Mouse (Mus musculus): ENCODE measurements at regions not wholly inside any gene's neighbourhood (a gene's known extent, or its start where the extent isn't known, plus 50 kb on each side); places are given as distances from the start of the nearest gene placed in this dataset.
A peak's percentile ranks its signal among the peaks of the same experiment; 100 is the strongest.

DNA sequence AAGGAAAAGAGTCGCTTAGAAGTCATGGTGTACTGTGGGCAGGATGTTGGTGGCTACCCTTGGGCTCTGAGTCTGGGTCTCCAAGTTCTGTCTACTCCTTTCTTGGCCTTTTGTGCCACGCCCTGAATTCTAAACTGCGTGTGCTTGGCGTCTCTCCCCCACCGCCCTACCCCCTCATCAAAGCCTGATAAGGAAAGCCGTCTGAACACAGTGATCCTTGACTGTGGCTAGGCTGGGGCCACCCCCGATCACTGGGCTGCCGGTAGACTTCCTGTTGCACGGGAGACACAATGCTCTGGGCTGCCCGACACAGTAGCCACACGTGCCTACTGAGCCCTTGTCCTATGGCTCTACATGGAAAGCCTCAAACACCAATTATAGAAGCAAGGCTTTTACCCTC is 67.1 kb upstream of the Calm2 start:
- WGBS, result 17% methylated on average over 11 of the region's 11 CpGs
- DNase-seq, result no peak

GRCm38 (mm10) chr17:87514366-87515126 is 67.8 kb upstream of the Calm2 start:
- Histone ChIP-seq H3K4me1 (ENCODE audit: control insufficient read depth, insufficient read depth, low read length) (peaks cover 4% of the 10 kb centered on the region), H3K4me3 (replicated peaks; ENCODE audit: extremely low read depth, low read depth, low read length) (no peak overlapping the region)
- DNase-seq, result no peak
- 71% methylated on average over 6 of the region's 6 CpGs for WGBS
- no peak for TF ChIP-seq POLR2A (IDR thresholded peaks at IDR 0.05; ENCODE audit: borderline replicate concordance, extremely low read depth, low read depth, low read length)
- no peak for TF ChIP-seq CTCF (IDR thresholded peaks at IDR 0.05; ENCODE audit: insufficient read depth, low read length)

More for the DNA sequence above, 67.1 kb upstream of the Calm2 start:
- TF ChIP-seq CTCF (IDR thresholded peaks at IDR 0.05; ENCODE audit: insufficient read depth, low read length), result no peak
- Histone ChIP-seq H3K4me3 (replicated peaks; ENCODE audit: extremely low read depth, low read depth, low read length) (no peak overlapping the region), H3K4me1 (ENCODE audit: control insufficient read depth, insufficient read depth, low read length) (peaks cover 4% of the 10 kb centered on the region)

- WGBS, result 52% methylated on average over 9 of the region's 9 CpGs
- H3K4me1 ChIP-seq (ENCODE audit: control insufficient read depth, insufficient read depth, low read length), result peaks cover 4% of the 10 kb centered on the region
- no peak for DNase-seq
- no peak overlapping the region for H3K4me3 ChIP-seq (replicated peaks; ENCODE audit: extremely low read depth, low read depth, low read length)
- TF ChIP-seq CTCF (IDR thresholded peaks at IDR 0.05; ENCODE audit: insufficient read depth, low read length), result no peak
- TF ChIP-seq POLR2A (IDR thresholded peaks at IDR 0.05; ENCODE audit: borderline replicate concordance, extremely low read depth, low read depth, low read length), result no peak
Measured at GRCm38 (mm10) chr17:87517258-87517657, 70.5 kb upstream of the Calm2 start.

DNA sequence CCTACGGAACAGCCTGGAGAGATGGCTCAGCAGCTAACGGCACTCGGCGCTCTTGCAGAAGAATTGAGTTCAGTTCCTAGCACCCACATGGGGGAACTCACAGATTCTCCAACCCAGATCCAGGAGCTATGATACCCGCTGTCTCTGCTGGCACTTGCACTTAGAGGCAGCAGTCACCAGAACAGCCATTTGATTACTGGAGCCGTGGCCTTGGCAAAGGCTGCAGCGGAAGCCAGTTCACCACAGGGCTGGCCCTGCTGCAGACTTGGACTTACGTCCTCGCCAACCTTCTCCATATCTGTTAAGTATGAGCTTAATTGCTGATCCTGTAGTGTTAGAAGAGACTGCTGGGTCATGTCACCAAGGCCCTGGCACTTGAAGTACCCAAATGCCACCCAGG is 72.7 kb upstream of the Calm2 start:
- WGBS, result 92% methylated on average over 9 of the region's 9 CpGs
- peaks cover 3% of the 10 kb centered on the region; the same call in 1 of the 2 replicates for H3K4me1 ChIP-seq (ENCODE audit: control insufficient read depth, insufficient read depth, low read length)
- no peak for TF ChIP-seq CTCF (IDR thresholded peaks at IDR 0.05; ENCODE audit: insufficient read depth, low read length)
- no peak for TF ChIP-seq POLR2A (IDR thresholded peaks at IDR 0.05; ENCODE audit: borderline replicate concordance, extremely low read depth, low read depth, low read length)
- H3K4me3 ChIP-seq (replicated peaks; ENCODE audit: extremely low read depth, low read depth, low read length), result no peak overlapping the region
- DNase-seq, result no peak

- WGBS, result 93% methylated on average over 5 of the region's 5 CpGs
- TF ChIP-seq CTCF (IDR thresholded peaks at IDR 0.05; ENCODE audit: insufficient read depth, low read length) (no peak), POLR2A (IDR thresholded peaks at IDR 0.05; ENCODE audit: borderline replicate concordance, extremely low read depth, low read depth, low read length) (no peak)
Measured at GRCm38 (mm10) chr17:87520841-87521240, 74.1 kb upstream of the Calm2 start.

DNA sequence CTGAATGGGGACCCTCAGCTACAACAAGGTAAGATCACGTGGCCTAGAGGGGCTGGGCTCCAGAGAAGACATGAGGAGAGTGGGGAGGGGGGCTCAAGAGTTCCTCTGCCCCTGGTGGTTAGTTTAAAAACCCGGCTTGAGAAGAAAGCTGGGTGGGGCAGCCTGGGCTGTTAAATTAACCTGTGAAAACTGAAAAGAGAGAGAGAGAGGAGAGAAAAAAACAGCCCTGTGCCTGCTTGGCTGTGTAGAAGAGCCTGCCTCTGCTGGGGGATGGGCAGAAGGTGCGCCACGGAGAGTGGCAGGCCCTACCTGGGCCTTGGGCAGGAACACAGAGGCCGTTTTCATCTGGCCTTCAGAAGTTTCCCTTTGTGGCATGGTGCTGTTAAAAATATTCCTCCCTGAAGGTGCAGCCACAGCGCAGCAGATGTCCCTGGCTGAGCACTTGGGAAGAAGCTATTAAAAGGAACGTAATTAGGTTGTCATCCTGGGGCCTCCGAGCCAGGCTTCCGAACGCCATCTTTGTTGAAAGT is 75.0 kb upstream of the Calm2 start:
- no peak for DNase-seq
- WGBS, result 69% methylated on average over 10 of the region's 10 CpGs
- TF ChIP-seq POLR2A (IDR thresholded peaks at IDR 0.05; ENCODE audit: borderline replicate concordance, extremely low read depth, low read depth, low read length), result no peak
- TF ChIP-seq CTCF (IDR thresholded peaks at IDR 0.05; ENCODE audit: insufficient read depth, low read length), result no peak
- no peak overlapping the region for H3K4me3 ChIP-seq (replicated peaks; ENCODE audit: extremely low read depth, low read depth, low read length)
- peaks cover 3% of the 10 kb centered on the region; the same call in 1 of the 2 replicates for H3K4me1 ChIP-seq (ENCODE audit: control insufficient read depth, insufficient read depth, low read length)

More at GRCm38 (mm10) chr17:87520841-87521240, 74.1 kb upstream of the Calm2 start:
- Histone ChIP-seq H3K4me3 (replicated peaks; ENCODE audit: extremely low read depth, low read depth, low read length) (no peak overlapping the region), H3K4me1 (ENCODE audit: control insufficient read depth, insufficient read depth, low read length) (peaks cover 3% of the 10 kb centered on the region; the same call in 1 of the 2 replicates)
- DNase-seq, result no peak

DNA sequence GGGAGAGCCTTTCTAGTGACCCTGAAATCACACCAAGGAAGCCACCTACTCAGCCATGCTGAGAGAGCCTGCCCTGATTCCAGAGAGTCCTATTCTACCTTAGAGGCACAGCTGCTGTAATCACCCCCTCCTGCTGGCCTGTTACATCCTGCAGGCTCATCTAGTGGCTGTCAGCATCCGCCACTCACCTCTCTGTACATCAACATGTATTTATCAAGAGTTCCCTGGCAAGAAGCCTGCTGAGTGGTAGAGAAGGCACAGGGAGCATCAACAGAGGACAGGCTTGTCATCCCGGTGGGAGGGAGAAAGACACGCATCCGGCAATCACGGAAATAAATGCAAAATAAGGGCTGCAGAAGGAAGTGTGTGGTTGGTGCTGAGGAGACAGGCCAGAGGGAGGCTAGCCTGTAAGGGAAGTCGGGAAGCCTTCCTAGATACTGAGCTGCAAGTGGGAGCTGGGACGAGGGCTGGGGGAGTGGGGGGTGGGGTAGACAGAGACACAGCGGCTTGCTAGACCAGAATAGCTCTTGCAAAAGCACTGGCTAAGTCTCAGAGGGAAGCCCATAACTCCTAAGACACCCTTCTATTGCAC is 75.9 kb upstream of the Calm2 start:
- DNase-seq, result no peak
- no peak overlapping the region for H3K4me3 ChIP-seq (replicated peaks; ENCODE audit: extremely low read depth, low read depth, low read length)
- WGBS, result 20% methylated on average over 8 of the region's 8 CpGs
- TF ChIP-seq CTCF (IDR thresholded peaks at IDR 0.05; ENCODE audit: insufficient read depth, low read length), result no peak
- TF ChIP-seq POLR2A (IDR thresholded peaks at IDR 0.05; ENCODE audit: borderline replicate concordance, extremely low read depth, low read depth, low read length), result no peak
- peaks cover 3% of the 10 kb centered on the region; the same call in 1 of the 2 replicates for H3K4me1 ChIP-seq (ENCODE audit: control insufficient read depth, insufficient read depth, low read length)

GRCm38 (mm10) chr17:87523643-87524042 is 76.9 kb upstream of the Calm2 start:
- no peak overlapping the region for H3K4me3 ChIP-seq (replicated peaks; ENCODE audit: extremely low read depth, low read depth, low read length)
- peak; percentile 37 for DNase-seq
- WGBS, result 28% methylated on average over 10 of the region's 10 CpGs
- TF ChIP-seq CTCF (IDR thresholded peaks at IDR 0.05; ENCODE audit: insufficient read depth, low read length), result no peak
- no peak for TF ChIP-seq POLR2A (IDR thresholded peaks at IDR 0.05; ENCODE audit: borderline replicate concordance, extremely low read depth, low read depth, low read length)
- H3K4me1 ChIP-seq (ENCODE audit: control insufficient read depth, insufficient read depth, low read length), result peaks cover 3% of the 10 kb centered on the region; the same call in 1 of the 2 replicates

DNA sequence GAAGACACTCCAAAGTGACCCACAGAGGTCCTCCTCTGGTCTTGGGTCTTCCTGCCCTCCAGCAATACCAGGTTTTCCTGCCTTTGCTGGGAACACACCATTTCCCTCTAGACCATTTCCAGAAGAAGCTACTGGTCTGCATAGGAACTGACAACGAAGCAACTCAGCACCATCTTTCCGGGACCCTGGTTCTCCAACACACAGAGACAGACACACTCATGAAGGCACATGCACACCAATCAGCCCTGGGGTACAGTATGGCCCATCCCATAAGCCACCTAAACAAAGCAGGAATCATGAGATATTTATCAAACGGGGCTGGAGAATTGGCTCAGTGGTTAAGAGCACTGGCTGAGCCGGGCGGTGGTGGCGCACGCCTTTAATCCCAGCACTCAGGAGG is 80.4 kb upstream of the Calm2 start:
- Histone ChIP-seq H3K4me3 (replicated peaks; ENCODE audit: extremely low read depth, low read depth, low read length) (no peak overlapping the region), H3K4me1 (ENCODE audit: control insufficient read depth, insufficient read depth, low read length) (peaks cover 8% of the 10 kb centered on the region)
- no peak for TF ChIP-seq CTCF (IDR thresholded peaks at IDR 0.05; ENCODE audit: insufficient read depth, low read length)
- no peak for TF ChIP-seq POLR2A (IDR thresholded peaks at IDR 0.05; ENCODE audit: borderline replicate concordance, extremely low read depth, low read depth, low read length)
- WGBS, result 90% methylated on average over 7 of the region's 7 CpGs
- DNase-seq, result no peak
